Mouse (Mus musculus) c-Kit-negative CD71-positive TER-119-positive erythroid progenitor cells, embryonic 14.5 days (primary cell): ENCODE measurements around the gene Olfr1418.
"Not testable (repeated sequence)": the region's sequence is repeated elsewhere in the genome, so short reads cannot be mapped to it uniquely, and the experiment has no call there.

Experiments
- DNase-seq: peaks from one replicate; pipeline ENCODE4 v3.0.0-alpha.2; 2013; ENCODE audit warnings: low read depth, low spot score

The Olfr1418 gene

GRCm38 (mm10) chr19:11860966-11861365 is at the start of gene Olfr1418:
Gene Olfr1418, minus strand, starts transcription at chr19:11861066.
- no peak for DNase-seq

GRCm38 (mm10) chr19:11886265-11886664 is 25.4 kb upstream of the Olfr1418 start, which contains the start of gene Olfr1420:
Gene Olfr1420, plus strand, starts transcription at chr19:11886565.
- DNase-seq = no peak

- not testable (repeated sequence) for DNase-seq
Measured at GRCm38 (mm10) chr19:11878404-11878803, 17.5 kb upstream of the Olfr1418 start.

GRCm38 (mm10) chr19:11875006-11875405 is 14.1 kb upstream of the Olfr1418 start, which contains the start of gene Olfr1419:
Gene Olfr1419, minus strand, starts transcription at chr19:11875106.
- no peak for DNase-seq

GRCm38 (mm10) chr19:11867837-11868236 is 7.0 kb upstream of the Olfr1418 start:
- DNase-seq = no peak

GRCm38 (mm10) chr19:11856506-11856905 is 4.4 kb downstream of the Olfr1418 start:
- DNase-seq = no peak

GRCm38 (mm10) chr19:11854821-11855220 is 6.0 kb downstream of the Olfr1418 start:
- no peak for DNase-seq

- no peak for DNase-seq
Measured at GRCm38 (mm10) chr19:11852652-11853051, 8.2 kb downstream of the Olfr1418 start.

GRCm38 (mm10) chr19:11846333-11846732 is 14.5 kb downstream of the Olfr1418 start:
- no peak for DNase-seq

GRCm38 (mm10) chr19:11839119-11839518 is 21.7 kb downstream of the Olfr1418 start, which contains the start of gene Olfr1417:
Gene Olfr1417, minus strand, starts transcription at chr19:11839219.
- DNase-seq = no peak

GRCm38 (mm10) chr19:11823346-11824065 is 37.4 kb downstream of the Olfr1418 start:
- DNase-seq = no peak

GRCm38 (mm10) chr19:11820211-11820610 is 40.7 kb downstream of the Olfr1418 start:
- DNase-seq = no peak

- no peak for DNase-seq
Measured at GRCm38 (mm10) chr19:11819800-11820199, 41.1 kb downstream of the Olfr1418 start.

- DNase-seq = no peak
Measured at GRCm38 (mm10) chr19:11819143-11819700, 41.6 kb downstream of the Olfr1418 start, which contains the start of gene Stx3. Gene Stx3, minus strand, starts transcription at chr19:11819403.

GRCm38 (mm10) chr19:11818199-11819142 is 42.4 kb downstream of the Olfr1418 start:
- DNase-seq = no peak

- DNase-seq = no peak
Measured at GRCm38 (mm10) chr19:11817586-11817985, 43.3 kb downstream of the Olfr1418 start.

- no peak for DNase-seq
Measured at GRCm38 (mm10) chr19:11816706-11817105, 44.2 kb downstream of the Olfr1418 start.

GRCm38 (mm10) chr19:11814742-11815333 is 46.0 kb downstream of the Olfr1418 start:
- no peak for DNase-seq

GRCm38 (mm10) chr19:11813649-11814048 is 47.2 kb downstream of the Olfr1418 start:
- DNase-seq = no peak

- DNase-seq = no peak
Measured at GRCm38 (mm10) chr19:11813136-11813535, 47.7 kb downstream of the Olfr1418 start.

- no peak for DNase-seq
Measured at GRCm38 (mm10) chr19:11811688-11812365, 49.0 kb downstream of the Olfr1418 start.
